Mouse (Mus musculus): ENCODE measurements around the gene Rprd2. TPM values are rescaled to one million over a fixed set of nuclear protein-coding genes. Genes with fewer than 3 reads are reported as not detected.

Gene Rprd2
- polyA plus RNA-seq (2014; fragmentation: Nextera tagmentation; extraction: Ambion mirVana) = 23.2 and 27.5 TPM in 2 replicates

GRCm38 (mm10) chr3:95818571-95819288 is at the start of gene Rprd2:
Rprd2 (minus strand) TSS chr3:95818863.
- WGBS = 0% methylated on average over 46 of the region's 60 CpGs
- Histone ChIP-seq H3K27me3 (ENCODE audit: control insufficient read depth, insufficient read depth, low read length) (no peaks in the 10 kb centered on the region), H3K27ac (ENCODE audit: low read depth, low read length) (peak within 1 kb of the TSS; percentile 99), H3K9me3 (ENCODE audit: control insufficient read depth, low read length) (no peaks in the 10 kb centered on the region), H3K9ac (replicated peaks; ENCODE audit: low read depth, low read length) (peak within 1 kb of the TSS; percentile 95), H3K4me1 (ENCODE audit: control insufficient read depth, insufficient read depth, low read length) (peaks cover 14% of the 10 kb centered on the region), H3K4me2 (ENCODE audit: low read depth, low read length) (peak within 1 kb of the TSS; percentile 68), H3K36me3 (ENCODE audit: control insufficient read depth, insufficient read depth, low read length) (no peaks in the 10 kb centered on the region), H3K4me3 (ENCODE audit: low read depth, low read length) (peak within 1 kb of the TSS; percentile 74)
- ATAC-seq (ENCODE audit: low read depth) = peak; percentile 54

DNA sequence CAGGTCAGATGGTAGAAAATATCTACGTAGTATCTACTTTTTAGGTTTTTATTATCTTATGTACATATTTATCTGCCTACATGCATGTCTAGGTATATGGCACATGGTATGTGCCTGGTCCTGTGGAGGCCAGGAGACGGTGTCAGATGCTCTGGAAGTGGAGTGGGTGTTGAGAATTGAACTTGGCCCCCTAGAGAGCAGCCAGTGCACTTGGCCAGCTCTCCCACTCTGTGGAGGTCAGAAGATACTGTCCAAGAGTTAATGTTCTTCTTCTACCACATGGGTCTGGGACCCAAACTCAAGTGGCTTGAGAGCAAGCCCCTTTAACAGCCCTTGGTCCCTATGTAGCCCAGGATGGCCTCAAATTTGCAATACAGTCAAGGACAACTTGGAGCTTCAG is 48.7 kb upstream of the Rprd2 start:
- H3K27ac ChIP-seq (ENCODE audit: low read depth, low read length) = no peak overlapping the region
- no peaks in the 10 kb centered on the region for H3K27me3 ChIP-seq (ENCODE audit: control insufficient read depth, insufficient read depth, low read length)
- no peak overlapping the region for H3K4me2 ChIP-seq (ENCODE audit: low read depth, low read length)
- 100% methylated on average over 2 of the region's 2 CpGs for WGBS
- H3K4me1 ChIP-seq (ENCODE audit: control insufficient read depth, insufficient read depth, low read length) = peaks cover 12% of the 10 kb centered on the region
- no peaks in the 10 kb centered on the region for H3K9me3 ChIP-seq (ENCODE audit: control insufficient read depth, low read length)
- H3K4me3 ChIP-seq (ENCODE audit: low read depth, low read length) = no peak overlapping the region
- H3K9ac ChIP-seq (replicated peaks; ENCODE audit: low read depth, low read length) = no peak overlapping the region
- no peak for ATAC-seq (ENCODE audit: low read depth)
- H3K36me3 ChIP-seq (ENCODE audit: control insufficient read depth, insufficient read depth, low read length) = peaks cover 16% of the 10 kb centered on the region

GRCm38 (mm10) chr3:95866071-95866470 is 47.4 kb upstream of the Rprd2 start:
- H3K36me3 ChIP-seq (ENCODE audit: control insufficient read depth, insufficient read depth, low read length) = peaks cover 16% of the 10 kb centered on the region
- no peak overlapping the region for H3K27ac ChIP-seq (ENCODE audit: low read depth, low read length)
- WGBS = 94% methylated on average over 5 of the region's 5 CpGs
- no peak overlapping the region for H3K4me2 ChIP-seq (ENCODE audit: low read depth, low read length)
- H3K9ac ChIP-seq (replicated peaks; ENCODE audit: low read depth, low read length) = no peak overlapping the region
- no peaks in the 10 kb centered on the region for H3K9me3 ChIP-seq (ENCODE audit: control insufficient read depth, low read length)
- no peak overlapping the region for H3K4me3 ChIP-seq (ENCODE audit: low read depth, low read length)
- H3K27me3 ChIP-seq (ENCODE audit: control insufficient read depth, insufficient read depth, low read length) = no peaks in the 10 kb centered on the region
- H3K4me1 ChIP-seq (ENCODE audit: control insufficient read depth, insufficient read depth, low read length) = 0 out of 2 replicates have a peak, but pooled peaks cover 6% of the 10 kb centered on the region
- no peak for ATAC-seq (ENCODE audit: low read depth)

DNA sequence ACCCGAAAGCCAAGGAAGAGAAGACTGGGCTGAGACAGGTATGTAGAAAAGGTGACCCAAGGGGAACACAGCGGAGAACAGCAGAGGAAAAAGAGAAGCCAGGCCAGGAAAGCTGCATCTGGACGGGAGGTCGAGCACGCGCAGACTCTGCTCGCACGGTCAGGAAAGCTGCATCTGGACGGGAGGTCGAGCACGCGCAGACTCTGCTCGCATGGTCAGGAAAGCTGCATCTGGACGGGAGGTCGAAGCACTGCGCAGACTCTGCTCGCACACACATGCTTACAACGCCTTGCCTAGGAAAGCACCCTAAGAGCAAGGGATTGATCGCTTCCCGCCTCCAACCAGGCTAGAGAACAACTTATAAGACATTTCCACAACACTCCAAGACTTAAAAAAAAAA is 46.9 kb upstream of the Rprd2 start:
- WGBS = 93% methylated on average over 20 of the region's 20 CpGs

DNA sequence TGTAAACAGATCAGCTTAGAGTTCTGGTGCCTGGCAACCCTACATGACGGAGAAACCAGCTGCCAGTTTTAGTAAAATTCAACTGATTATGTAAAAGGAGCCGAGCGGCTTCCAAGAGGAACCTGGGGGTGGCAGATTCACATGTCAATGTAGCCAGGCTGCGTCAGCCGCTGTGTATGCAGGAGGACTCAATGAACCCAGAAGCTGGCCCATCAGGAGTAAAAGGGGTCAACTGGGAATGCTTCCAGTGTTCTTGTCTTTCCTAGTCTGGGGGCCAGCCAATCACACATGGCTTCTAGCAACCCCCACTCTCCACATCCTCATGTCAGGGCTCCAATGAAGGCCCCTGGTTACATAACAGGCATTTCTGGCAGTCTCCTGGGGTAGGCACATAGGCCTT is 46.4 kb upstream of the Rprd2 start:
- Histone ChIP-seq H3K36me3 (ENCODE audit: control insufficient read depth, insufficient read depth, low read length) (peaks cover 16% of the 10 kb centered on the region), H3K9me3 (ENCODE audit: control insufficient read depth, low read length) (no peaks in the 10 kb centered on the region), H3K4me1 (ENCODE audit: control insufficient read depth, insufficient read depth, low read length) (no peaks in the 10 kb centered on the region), H3K27ac (ENCODE audit: low read depth, low read length) (no peak overlapping the region), H3K27me3 (ENCODE audit: control insufficient read depth, insufficient read depth, low read length) (no peaks in the 10 kb centered on the region), H3K4me3 (ENCODE audit: low read depth, low read length) (no peak overlapping the region), H3K4me2 (ENCODE audit: low read depth, low read length) (no peak overlapping the region), H3K9ac (replicated peaks; ENCODE audit: low read depth, low read length) (no peak overlapping the region)
- 96% methylated on average over 5 of the region's 5 CpGs for WGBS
- no peak for ATAC-seq (ENCODE audit: low read depth)

More for the DNA sequence above, 46.9 kb upstream of the Rprd2 start:
- no peak overlapping the region for H3K4me3 ChIP-seq (ENCODE audit: low read depth, low read length)
- H3K9ac ChIP-seq (replicated peaks; ENCODE audit: low read depth, low read length) = no peak overlapping the region
- no peak overlapping the region for H3K4me2 ChIP-seq (ENCODE audit: low read depth, low read length)
- H3K27me3 ChIP-seq (ENCODE audit: control insufficient read depth, insufficient read depth, low read length) = no peaks in the 10 kb centered on the region
- 0 out of 2 replicates have a peak, but pooled peaks cover 2% of the 10 kb centered on the region for H3K4me1 ChIP-seq (ENCODE audit: control insufficient read depth, insufficient read depth, low read length)
- peaks cover 16% of the 10 kb centered on the region for H3K36me3 ChIP-seq (ENCODE audit: control insufficient read depth, insufficient read depth, low read length)
- no peak for ATAC-seq (ENCODE audit: low read depth)
- no peaks in the 10 kb centered on the region for H3K9me3 ChIP-seq (ENCODE audit: control insufficient read depth, low read length)
- no peak overlapping the region for H3K27ac ChIP-seq (ENCODE audit: low read depth, low read length)

DNA sequence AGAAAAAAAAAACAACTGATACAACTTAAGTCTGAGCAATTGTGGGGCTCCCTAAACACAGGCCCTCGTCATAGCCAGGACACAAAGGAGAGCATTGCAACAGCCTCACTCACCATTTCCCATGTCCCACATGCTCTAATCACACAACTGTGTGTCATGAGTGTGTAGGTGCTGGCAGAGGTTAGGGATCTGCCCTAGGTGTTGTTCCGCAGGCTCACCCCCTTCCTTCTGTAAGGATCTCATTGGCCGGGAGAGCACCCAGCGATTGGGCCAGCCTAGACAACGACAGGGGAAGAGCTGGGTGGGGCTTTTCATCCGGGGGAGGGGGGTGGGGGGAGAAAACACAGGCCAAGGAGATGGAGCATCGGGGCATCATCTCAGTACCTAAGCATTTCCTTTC is 44.9 kb upstream of the Rprd2 start:
- H3K9ac ChIP-seq (replicated peaks; ENCODE audit: low read depth, low read length) = no peak overlapping the region
- H3K9me3 ChIP-seq (ENCODE audit: control insufficient read depth, low read length) = no peaks in the 10 kb centered on the region
- no peaks in the 10 kb centered on the region for H3K4me1 ChIP-seq (ENCODE audit: control insufficient read depth, insufficient read depth, low read length)
- no peaks in the 10 kb centered on the region for H3K27me3 ChIP-seq (ENCODE audit: control insufficient read depth, insufficient read depth, low read length)
- no peak overlapping the region for H3K27ac ChIP-seq (ENCODE audit: low read depth, low read length)
- no peak overlapping the region for H3K4me3 ChIP-seq (ENCODE audit: low read depth, low read length)
- no peak for ATAC-seq (ENCODE audit: low read depth)
- 82% methylated on average over 7 of the region's 7 CpGs for WGBS
- H3K4me2 ChIP-seq (ENCODE audit: low read depth, low read length) = no peak overlapping the region
- peaks cover 12% of the 10 kb centered on the region for H3K36me3 ChIP-seq (ENCODE audit: control insufficient read depth, insufficient read depth, low read length)

DNA sequence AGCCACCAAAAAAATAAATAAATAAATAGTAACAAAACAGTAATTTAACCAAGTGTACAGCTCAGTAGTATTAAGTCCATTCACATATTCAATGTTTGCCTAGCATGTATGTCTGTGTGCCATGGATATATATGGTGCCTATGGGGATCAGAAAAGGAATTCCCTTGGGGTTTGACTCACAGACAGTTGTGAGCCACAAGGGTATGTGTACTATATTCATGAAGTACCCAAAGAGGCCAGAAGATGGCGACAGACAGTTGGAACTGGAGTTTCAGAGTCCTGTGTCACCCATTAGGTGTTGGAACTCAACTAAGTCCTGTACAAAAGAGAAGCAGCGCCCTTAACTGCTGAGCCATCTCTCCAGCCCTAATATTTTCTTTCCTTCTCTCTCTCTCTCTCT is 43.1 kb upstream of the Rprd2 start:
- no peaks in the 10 kb centered on the region for H3K4me1 ChIP-seq (ENCODE audit: control insufficient read depth, insufficient read depth, low read length)
- H3K27ac ChIP-seq (ENCODE audit: low read depth, low read length) = no peak overlapping the region
- no peaks in the 10 kb centered on the region for H3K9me3 ChIP-seq (ENCODE audit: control insufficient read depth, low read length)
- 35% methylated on average over 2 of the region's 2 CpGs for WGBS
- no peak overlapping the region for H3K4me3 ChIP-seq (ENCODE audit: low read depth, low read length)
- H3K27me3 ChIP-seq (ENCODE audit: control insufficient read depth, insufficient read depth, low read length) = no peaks in the 10 kb centered on the region
- peak; percentile 61; the same call in 1 of the 2 replicates for ATAC-seq (ENCODE audit: low read depth)
- H3K4me2 ChIP-seq (ENCODE audit: low read depth, low read length) = no peak overlapping the region
- peaks cover 9% of the 10 kb centered on the region for H3K36me3 ChIP-seq (ENCODE audit: control insufficient read depth, insufficient read depth, low read length)
- H3K9ac ChIP-seq (replicated peaks; ENCODE audit: low read depth, low read length) = no peak overlapping the region

DNA sequence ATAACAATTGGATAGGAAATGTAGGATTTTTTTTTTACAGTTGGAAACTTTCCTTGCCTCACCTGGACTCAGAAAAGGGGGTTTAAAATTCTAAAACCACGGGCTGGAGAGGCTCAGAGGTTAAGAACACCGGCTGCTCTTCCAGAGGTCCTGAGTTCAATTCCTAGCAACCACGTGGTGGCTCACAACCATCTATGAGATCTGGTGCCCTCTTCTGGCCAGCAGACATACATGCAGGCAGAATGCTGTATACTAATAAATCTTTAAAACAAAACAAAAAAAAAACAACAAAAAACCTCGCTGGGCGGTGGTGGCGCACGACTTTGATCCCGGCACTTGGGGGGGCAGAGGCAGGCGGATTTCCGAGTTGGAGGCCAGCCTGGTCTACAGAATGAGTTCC is 42.6 kb upstream of the Rprd2 start:
- ATAC-seq (ENCODE audit: low read depth) = no peak
- H3K27me3 ChIP-seq (ENCODE audit: control insufficient read depth, insufficient read depth, low read length) = no peaks in the 10 kb centered on the region

DNA sequence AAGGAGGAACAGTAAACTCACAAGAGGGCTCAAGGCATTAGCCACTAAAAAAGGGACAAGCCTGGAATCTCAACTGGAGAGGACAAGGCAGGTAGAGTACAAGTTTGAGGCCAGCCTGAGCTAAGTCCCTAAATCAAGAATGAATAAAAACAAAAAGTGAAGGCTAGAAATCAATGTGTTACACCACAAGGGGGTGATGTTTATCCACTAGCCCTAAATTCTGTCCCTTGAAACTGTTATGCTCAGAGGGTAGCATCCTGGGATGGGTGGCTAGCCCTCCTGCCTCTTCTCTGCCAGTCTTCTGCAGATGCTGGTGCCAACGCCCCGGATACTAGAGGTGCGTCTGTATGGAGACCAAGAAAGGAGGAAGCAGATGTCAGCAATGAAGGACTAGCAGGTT is 41.7 kb upstream of the Rprd2 start:
- no peak overlapping the region for H3K9ac ChIP-seq (replicated peaks; ENCODE audit: low read depth, low read length)
- H3K4me3 ChIP-seq (ENCODE audit: low read depth, low read length) = no peak overlapping the region
- 92% methylated on average over 3 of the region's 3 CpGs for WGBS
- H3K9me3 ChIP-seq (ENCODE audit: control insufficient read depth, low read length) = no peaks in the 10 kb centered on the region
- peaks cover 5% of the 10 kb centered on the region for H3K36me3 ChIP-seq (ENCODE audit: control insufficient read depth, insufficient read depth, low read length)
- no peak overlapping the region for H3K4me2 ChIP-seq (ENCODE audit: low read depth, low read length)
- no peaks in the 10 kb centered on the region; the same call in 1 of the 2 replicates for H3K27me3 ChIP-seq (ENCODE audit: control insufficient read depth, insufficient read depth, low read length)
- no peak overlapping the region for H3K27ac ChIP-seq (ENCODE audit: low read depth, low read length)
- no peaks in the 10 kb centered on the region for H3K4me1 ChIP-seq (ENCODE audit: control insufficient read depth, insufficient read depth, low read length)
- no peak for ATAC-seq (ENCODE audit: low read depth)

More for the DNA sequence above, 42.6 kb upstream of the Rprd2 start:
- H3K4me3 ChIP-seq (ENCODE audit: low read depth, low read length) = no peak overlapping the region
- no peak overlapping the region for H3K9ac ChIP-seq (replicated peaks; ENCODE audit: low read depth, low read length)
- no peaks in the 10 kb centered on the region for H3K9me3 ChIP-seq (ENCODE audit: control insufficient read depth, low read length)
- H3K4me2 ChIP-seq (ENCODE audit: low read depth, low read length) = no peak overlapping the region
- peaks cover 9% of the 10 kb centered on the region for H3K36me3 ChIP-seq (ENCODE audit: control insufficient read depth, insufficient read depth, low read length)
- 76% methylated on average over 10 of the region's 10 CpGs for WGBS
- no peaks in the 10 kb centered on the region for H3K4me1 ChIP-seq (ENCODE audit: control insufficient read depth, insufficient read depth, low read length)
- H3K27ac ChIP-seq (ENCODE audit: low read depth, low read length) = no peak overlapping the region

Measured in neural tube, embryonic 14.5 days (tissue).